Mouse (Mus musculus) lung, postnatal 36 days (tissue): ENCODE measurements at regions not wholly inside any gene's neighbourhood (a gene's known extent, or its start where the extent isn't known, plus 50 kb on each side); places are given as distances from the start of the nearest gene placed in this dataset.

Source experiments
- DNase-seq: peaks from one replicate; pipeline ENCODE4 v3.0.0; 2022; ENCODE audit warnings: mixed read lengths

- peak; percentile 15 for DNase-seq
Observed at GRCm38 (mm10) chr3:41290535-41291307, 207.9 kb upstream of the Pgrmc2 start.

- DNase-seq = no peak
Observed at GRCm38 (mm10) chr3:41288735-41289134, 205.9 kb upstream of the Pgrmc2 start.

DNA sequence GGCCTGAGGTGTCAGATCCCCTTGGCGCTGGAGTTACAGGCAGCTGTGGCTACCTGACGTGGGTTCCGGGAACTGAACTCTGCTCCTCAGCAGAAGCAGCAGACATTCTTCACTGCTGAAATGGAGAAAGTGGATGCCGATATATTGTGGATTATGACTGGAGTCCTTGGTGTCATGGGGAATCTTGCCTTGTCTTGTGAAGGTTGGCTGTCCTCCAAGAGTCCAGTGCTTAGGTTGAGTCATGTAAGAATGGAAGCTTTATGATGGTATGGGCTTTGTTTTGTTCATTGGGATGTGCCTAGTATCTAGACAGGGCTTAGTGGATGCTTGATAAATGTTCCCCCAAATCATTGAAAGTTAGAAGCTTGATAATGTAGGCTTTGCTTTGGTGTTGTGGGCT, 205.2 kb upstream of the Pgrmc2 start:
- DNase-seq = no peak

- no peak for DNase-seq
Observed at GRCm38 (mm10) chr3:41285336-41285735, 202.5 kb upstream of the Pgrmc2 start.

- peak; percentile 53 for DNase-seq
Observed at GRCm38 (mm10) chr3:41284897-41285296, 202.1 kb upstream of the Pgrmc2 start.

- DNase-seq = peak; percentile 7
Observed at GRCm38 (mm10) chr3:41282431-41283037, 199.7 kb upstream of the Pgrmc2 start.

DNA sequence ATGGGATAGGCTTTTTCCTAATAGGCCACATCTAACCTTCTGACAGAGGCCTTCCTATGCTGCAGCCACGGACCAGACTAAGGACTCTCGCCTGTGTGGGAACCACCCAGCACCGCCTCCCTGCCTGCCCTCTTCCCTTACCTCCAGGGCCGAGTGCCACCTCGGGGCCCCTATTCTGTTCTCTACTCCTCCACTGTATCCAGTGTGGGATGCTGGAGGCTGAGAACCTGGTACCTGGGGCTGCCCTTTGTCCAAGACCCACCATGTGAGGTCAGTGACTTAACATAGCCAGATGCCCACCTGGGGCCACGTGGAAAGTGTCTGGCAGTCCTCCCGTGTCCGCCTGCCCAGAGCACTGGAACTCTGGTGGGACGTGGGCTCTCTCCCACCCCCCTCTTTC, 193.2 kb upstream of the Pgrmc2 start:
- no peak for DNase-seq

- DNase-seq = no peak
Observed at GRCm38 (mm10) chr3:41268516-41268915, 185.7 kb upstream of the Pgrmc2 start.

GRCm38 (mm10) chr3:41266216-41266615, 183.4 kb upstream of the Pgrmc2 start:
- DNase-seq = no peak

GRCm38 (mm10) chr3:41265399-41265798, 182.6 kb upstream of the Pgrmc2 start:
- DNase-seq = no peak

DNA sequence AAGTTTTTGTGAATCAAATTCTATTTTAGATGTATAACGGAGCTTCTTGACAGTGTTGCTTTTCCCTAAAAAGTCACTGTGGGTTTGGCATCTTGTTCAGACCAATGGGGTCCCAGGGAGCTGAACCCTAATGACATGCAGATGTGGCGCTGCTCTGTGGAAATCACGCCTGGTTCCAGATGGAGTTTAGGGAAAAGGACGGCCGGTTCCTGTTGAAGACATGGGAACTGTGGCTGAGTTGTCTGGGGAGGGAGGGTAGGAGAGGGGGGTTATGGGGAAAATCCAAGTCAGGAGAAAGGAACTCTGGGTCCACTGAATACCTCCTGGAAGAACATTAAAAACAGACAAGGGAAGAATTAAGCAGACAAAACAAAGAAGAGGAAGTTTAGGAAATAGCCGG, 175.4 kb upstream of the Pgrmc2 start:
- peak; percentile 24 for DNase-seq

- DNase-seq = no peak
Observed at GRCm38 (mm10) chr3:41244960-41245359, 162.1 kb upstream of the Pgrmc2 start.

DNA sequence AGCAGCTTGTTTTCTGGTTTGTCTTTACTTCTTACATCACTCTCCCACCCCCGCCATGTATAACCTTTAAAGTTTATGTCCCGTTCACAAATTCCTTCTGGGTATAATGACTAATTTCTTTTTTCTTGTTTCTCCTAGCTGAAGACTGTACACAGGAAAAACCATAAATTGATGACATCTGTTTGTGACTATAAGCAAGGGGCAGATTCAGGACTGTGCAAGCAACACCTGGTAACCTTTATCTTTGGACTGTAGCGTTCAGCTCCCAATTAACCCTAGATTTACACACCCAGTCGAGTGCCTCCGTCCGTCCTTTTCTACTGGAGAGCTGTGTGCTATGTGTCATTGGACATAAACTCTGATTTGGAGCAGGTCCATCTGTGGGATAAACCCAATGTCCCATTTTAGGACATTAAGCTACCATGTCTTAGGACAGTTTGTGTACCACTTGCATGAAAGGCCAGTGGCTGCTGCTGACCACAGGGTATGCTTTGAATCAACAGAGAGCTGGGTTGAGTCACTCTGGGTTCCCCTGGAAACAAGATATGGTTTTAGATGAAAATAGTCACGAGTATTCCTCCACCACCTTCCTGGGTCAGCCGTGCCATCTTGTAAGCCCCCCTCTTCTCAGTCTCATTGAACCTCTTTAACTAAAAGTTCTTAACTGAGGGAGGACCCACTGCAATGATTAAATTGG, 159.2 kb upstream of the Pgrmc2 start:
- DNase-seq = no peak

DNA sequence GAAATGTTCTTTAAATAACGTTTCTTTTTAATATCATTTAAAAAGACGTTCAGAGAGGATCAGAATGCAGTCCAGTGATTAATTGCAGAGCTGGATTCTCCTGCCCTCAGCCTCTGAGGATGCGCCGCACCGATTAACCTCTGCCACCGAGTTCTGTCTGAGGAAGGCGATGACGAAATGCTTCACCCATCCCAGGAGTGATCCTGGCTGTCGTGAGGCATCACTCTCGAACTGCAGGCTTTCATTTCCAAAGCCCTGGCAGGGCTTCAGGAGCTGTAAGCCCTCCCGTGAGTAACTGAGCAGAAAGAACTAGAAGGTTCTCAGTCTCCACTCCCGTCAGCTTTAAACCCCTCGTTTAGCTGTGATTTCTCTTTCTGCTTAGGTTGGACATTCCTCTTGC, 157.0 kb upstream of the Pgrmc2 start:
- DNase-seq = no peak

DNA sequence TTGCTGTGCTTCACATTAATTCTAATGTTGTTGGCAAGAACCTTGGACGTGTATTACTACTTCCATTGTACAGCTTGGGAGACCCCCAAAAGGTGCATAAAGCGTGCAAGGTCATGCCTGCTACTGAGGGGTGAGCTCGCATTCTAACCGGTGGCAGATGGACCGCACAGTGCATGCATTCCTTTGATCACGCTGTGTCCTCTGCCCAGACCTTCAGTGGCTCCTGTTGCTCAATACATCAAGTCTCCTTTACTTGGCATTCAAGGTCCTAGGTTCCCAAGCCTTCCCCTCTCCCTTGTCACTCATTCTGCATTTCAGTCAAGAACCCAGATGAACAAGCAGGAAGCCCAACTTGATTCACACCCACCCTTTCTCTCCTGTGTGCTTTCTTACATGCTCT, 156.4 kb upstream of the Pgrmc2 start:
- DNase-seq = no peak

DNA sequence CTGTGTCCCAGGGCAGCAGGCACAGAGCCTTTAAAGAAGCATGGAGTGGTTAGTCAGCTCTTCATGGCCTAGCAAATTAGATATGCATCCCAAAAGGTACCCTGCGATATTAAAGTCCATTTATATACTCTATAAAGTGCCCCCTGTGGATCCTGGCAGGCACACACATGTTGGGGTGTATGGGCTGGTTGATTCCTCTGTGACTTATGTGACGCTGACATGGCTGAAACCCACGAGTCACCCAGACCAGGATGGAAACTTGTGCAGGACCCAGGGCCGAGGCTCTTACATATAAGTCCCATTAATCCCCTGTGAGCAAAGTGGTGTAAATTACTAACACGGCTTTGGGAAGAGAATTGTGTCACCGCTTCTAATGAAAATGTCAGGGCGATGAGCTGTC, 155.2 kb upstream of the Pgrmc2 start:
- DNase-seq = no peak

- no peak for DNase-seq
Observed at GRCm38 (mm10) chr3:41235610-41236009, 152.8 kb upstream of the Pgrmc2 start.

- DNase-seq = peak; percentile 25
Observed at GRCm38 (mm10) chr3:41234994-41235393, 152.1 kb upstream of the Pgrmc2 start.

DNA sequence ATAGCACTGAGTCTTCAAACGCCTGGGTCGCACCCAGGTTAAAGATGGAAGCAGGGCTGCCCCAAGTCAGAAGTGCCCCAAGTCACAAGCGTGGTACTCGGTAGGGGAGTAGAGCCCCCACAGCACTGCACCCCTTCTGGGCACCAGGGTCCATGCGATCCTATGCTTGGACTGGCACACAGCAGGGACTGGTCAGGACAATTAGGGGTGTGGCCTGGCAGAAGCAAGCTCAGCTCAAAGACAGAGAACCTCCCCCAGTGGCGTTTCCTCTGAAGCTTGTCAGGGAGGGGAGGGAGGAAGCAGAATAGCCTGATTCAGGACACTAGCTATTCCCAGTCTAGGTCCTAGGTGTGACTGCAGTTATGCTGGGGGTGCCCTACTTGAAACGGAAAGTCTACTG, 151.3 kb upstream of the Pgrmc2 start:
- no peak for DNase-seq

DNA sequence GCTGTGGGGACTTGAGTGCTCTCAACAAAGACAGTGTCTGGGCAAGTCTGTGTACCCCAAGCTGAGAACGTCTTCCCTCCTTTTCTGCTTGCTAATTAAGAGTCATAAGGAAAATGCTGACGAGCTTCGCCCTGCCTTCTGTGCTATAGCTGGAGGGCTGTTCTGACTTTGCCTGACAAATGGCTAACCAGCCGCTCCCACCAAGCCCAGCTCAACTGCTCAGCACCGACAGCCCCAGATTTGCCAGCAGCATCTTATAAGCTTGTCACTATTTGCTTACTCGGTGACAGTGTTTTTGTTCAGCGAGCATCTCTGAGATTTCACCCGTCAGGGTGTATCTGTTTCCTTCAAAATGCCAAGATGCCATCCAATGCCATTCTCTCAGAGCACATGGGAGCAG, 150.6 kb upstream of the Pgrmc2 start:
- no peak for DNase-seq

- no peak for DNase-seq
Observed at GRCm38 (mm10) chr3:41230961-41231377, 148.1 kb upstream of the Pgrmc2 start.

- no peak for DNase-seq
Observed at GRCm38 (mm10) chr3:41229493-41229892, 146.6 kb upstream of the Pgrmc2 start.

GRCm38 (mm10) chr3:41228536-41228935, 145.7 kb upstream of the Pgrmc2 start:
- DNase-seq = peak; percentile 61

DNA sequence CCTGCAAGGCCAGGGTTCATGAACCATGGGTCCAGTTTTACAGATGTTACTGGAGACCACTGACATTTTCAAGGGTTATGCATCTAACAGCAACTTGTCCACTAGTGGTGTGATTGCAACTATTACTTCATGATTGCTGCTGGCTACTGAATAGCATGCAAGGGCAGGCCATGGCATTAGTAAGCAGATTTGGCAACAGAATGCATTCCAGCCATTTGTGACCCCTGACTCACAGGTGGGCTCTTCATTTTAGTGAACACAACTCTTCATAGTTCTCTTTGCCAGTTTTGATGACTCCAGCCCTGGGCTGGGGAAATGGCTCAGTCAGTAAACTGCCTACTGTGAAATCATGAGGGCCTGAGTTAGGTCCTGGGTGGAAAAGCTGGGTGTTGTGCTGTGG, 137.9 kb upstream of the Pgrmc2 start:
- DNase-seq = no peak
